Mouse (Mus musculus) megakaryocyte, adult 5-6 weeks (primary cell): Measurements from ENCODE around the gene Tex44. TPM values are rescaled to one million over a fixed set of nuclear protein-coding genes. Genes with fewer than 3 reads are reported as not detected.

ENCODE experiments used
- ATAC-seq: 2 replicates; pipeline ENCODE4 v1.8.0; 2016; ENCODE audit warnings: mild to moderate bottlenecking, inconsistent platforms; ENCODE audit not compliant: poor library complexity, severe bottlenecking
- total RNA-seq, 2 experiments: library from RNA; stranded (forward) in 1 of 2; stranded (reverse) in 1 of 2; fragments of 153-499, 151-499 nt in 1 of 2; fragments of 221-1000, 200-1000 nt in 1 of 2; gene quantifications; 2 replicates each; pipeline versions ENCODE4 v1.2.3 to v1.2.4; 2015 to 2017

Tex44 gene
- total RNA-seq, 2 experiments from 2014 or later: not detected

DNA sequence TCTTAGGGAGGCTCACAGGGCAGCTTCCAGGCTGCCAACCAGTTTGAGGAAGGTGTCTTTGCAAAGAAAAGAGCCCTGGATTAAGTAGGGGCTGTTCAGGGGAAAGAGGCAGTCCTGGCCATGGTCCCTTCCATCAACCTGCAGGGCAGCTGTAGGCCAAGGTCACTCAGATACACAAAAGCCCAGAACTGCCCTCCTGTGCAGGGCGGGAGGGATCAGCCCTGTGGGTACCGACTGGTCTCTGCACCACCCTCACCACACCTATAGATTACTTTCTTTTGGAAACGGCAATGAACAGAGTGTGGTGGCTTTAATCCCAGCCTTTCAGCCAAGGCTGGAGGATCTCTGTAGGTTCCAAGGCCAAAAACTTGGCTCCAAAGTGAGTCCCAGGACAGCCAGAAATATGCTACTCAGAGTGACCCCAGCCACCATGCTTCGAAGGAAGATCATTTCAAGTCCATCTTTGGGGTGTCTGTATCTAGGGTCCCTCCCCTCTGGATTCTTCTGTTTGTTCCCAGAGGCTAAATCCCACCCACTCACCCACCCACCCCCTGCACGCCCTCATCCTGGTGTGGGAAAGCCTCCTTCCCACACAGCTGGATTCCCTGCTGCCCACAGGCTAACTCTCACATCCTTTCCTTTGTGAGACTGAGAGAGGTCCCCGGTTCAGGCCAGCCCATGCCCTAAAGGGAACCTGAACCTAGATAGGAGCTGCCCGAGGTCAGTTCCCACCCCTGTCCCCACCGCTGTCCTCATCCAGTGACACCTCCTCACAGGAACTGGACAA, 17.4 kb downstream of the Tex44 start:
- no peak for ATAC-seq

DNA sequence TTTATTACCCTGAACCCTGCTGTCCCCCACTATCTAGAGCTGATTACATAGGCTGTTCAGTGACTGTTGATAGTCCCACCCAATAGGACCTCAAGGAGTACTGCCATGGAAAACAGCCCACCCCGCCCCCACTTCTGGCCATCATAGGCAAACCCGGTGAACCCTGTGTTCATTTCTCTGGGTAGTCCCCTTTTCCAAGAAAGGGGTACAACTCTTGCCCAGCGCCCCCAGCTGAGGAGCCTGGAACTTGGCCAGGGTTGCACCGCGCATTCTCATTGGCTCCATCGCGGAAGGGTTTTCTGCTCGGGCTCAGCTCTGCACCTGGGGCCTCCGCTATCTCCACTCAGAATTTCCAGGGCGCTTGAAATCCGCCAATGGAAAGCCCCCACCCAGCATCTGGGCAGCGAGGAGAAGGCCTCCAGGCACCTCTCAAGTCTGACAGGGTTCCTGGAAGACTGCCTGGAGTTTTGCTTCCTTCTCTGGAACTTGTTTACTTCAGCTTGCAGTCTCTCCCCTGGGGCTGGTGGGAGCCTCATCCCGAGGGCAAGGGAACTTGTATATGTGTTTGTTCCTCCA, 21.6 kb downstream of the Tex44 start:
- no peak for ATAC-seq

DNA sequence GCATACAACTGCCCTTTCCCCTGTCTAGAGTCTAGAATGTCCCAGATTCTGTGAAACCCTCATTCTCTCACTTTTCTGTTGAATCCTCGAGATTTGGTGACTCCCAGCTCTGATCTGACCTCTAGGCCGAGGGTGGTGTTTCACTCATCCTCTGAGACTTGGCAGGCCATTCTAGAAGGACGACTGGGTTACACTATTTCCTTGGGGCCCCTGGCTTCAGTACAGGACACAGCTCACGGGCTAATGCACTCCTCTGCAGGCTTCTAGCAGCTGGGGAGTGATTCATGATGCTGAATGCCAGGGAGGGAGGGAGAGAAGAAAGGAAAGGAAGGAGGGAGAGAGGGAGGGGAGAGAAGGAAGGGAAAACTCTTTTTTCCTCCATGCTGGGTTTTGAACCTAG, 22.1 kb downstream of the Tex44 start:
- no peak for ATAC-seq

DNA sequence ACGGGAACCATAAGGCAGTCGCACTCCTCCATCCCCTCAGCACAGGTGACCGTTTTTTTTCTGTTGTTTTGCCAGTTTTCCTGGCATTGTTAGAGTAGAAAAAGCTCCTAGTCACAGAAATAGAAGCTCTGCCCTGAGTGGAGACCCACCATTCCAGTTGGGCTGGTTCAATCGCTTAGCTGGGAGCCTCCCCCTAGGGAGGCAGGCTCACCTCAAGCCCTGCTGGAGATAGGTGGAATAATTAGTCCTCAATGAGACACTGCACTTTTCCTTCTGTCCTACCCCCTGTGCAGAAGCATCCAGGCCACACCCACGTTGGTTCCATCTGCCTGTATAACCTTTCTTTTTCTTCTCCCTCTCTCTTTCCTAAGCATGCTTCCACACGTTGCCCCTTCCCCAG, 23.8 kb downstream of the Tex44 start:
- no peak for ATAC-seq

DNA sequence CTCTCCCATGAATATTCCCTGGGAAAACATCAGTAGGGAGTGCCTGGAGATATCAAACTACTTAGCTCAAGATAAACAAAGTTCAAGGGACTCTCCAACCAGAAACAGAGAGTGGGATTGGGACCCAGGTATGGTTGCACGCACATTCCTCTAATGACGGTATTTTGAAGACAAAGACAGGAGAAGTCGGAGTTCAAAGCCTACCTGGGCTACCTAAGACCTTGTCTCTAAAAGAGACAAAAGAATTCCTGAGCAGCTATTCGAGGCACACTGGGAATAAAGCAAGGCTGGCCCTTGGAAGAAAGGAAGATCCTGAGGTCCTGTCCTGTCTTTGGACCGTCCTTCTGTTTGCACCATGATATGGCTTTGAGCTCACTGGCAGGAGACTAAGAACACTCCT, 26.6 kb downstream of the Tex44 start:
- ATAC-seq: no peak

DNA sequence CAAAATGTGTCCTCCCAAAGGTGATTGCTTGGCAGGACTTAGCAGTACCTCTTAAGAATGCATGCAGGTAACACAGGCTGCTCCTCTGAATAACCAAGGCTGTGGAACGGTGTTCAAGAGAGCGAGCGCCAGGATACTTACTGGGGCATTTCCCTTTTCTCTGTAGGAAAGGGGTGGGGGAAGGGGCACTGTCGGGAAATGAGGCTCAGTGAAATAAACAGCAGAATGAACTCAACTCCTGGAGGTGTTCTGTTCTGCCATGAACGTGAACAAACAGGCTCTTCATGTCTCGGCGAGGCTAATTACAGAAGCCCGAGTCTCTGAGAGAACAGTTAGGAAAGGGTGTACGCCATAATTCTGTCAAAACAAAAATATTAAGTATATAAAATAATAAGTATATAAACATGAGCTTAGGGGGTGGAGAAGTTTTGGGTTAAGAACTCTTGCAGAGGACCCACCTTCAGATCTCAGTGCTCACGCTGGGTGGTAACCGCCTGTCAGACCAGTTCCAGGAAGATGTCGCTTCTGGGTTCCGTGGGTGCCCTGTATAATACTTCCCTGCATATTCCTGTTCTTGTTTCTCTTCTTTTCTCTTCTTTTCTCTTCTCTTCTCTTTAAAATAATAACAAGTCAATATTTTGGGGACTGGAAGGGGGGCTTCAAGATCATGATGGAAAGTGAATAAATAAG, 30.9 kb downstream of the Tex44 start:
- ATAC-seq: peak; percentile 47; the same call in 1 of the 2 replicates

DNA sequence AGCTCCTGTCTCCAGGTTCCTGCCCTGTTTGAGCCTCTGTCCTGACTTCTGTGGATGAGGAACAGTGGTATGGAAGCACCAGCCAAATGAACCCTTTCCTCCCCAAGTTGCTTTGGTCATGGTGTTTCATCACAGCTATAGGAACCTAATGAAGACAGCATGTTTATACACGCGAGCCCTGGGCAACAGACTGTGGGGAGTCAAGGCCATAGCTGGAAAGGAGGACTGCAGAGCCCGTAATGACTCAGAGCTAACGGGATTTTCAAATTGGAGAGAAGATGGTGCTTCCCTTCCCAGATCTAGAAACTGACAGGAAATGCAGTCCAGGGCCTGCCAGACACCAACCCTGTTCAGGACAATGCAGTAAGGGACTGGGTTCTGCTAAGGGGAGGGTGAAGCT, 33.2 kb downstream of the Tex44 start:
- no peak for ATAC-seq

DNA sequence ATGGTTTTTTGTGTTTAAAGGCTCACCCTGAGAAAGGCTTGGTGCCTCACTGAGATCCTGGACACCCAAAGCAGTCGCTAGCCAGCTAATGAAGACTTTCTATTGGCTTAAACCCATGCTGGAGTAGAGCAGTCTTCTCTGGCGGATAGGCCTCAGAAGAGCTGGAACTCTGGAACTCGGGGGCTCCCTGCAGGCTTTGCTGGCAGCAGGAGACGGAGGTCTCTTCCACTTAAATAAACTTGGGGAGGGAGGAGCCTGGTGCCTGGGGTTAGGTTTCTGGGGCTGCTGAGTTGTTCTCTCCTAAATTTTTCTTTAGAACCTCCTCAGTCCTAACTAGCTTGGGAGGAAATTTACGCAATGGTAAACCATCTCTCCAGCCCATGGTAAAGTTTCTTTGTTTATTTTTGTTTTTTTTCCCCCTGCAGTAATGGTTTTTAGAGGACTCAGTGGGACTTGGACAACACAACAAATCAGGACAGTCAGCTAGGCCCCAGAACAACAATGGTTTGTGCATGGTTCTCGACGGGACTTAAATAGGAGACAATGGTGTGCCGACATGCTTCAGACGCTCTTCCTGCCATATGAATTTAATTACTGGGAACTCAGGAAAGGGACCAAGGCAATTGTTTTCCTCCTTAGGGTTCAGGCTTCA, 38.2 kb downstream of the Tex44 start:
- ATAC-seq: no peak

DNA sequence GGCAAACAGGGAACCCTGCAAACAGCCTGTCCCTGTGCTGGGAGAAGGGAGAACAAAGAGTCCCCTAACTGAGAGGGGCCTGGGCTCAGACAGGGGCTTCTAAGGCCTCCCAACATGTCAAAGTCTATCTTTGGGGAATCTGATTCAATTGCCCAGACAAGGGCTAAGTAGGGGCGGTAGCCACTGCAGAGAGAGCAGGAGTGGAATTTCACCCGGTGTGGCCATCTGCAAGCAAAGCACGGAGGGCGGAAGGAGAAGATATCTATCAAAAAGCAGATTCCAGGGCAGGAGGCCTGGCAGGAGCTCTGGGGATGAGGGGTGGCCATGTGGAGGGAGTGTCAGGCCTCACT, 38.7 kb downstream of the Tex44 start:
- ATAC-seq: no peak

DNA sequence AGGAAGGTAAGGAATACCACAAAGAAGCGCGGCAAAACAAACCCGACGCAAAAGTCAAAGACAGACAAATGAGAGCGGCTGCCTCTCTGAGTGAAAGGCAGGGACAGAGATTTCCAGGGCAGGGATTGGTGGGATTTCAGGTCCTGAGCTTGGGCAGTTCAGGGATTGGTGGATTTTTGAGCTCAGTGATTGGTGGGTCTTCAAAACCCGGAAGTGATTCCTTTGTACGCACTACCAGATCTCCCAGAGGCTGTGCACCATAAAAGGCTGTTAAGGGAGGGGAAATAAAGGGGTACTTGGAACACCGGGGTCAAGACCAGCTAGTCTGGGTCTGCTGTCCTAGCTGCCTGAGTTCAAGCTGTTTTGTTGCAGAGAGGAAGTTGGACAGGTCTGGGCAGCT, 41.3 kb downstream of the Tex44 start:
- ATAC-seq: no peak

DNA sequence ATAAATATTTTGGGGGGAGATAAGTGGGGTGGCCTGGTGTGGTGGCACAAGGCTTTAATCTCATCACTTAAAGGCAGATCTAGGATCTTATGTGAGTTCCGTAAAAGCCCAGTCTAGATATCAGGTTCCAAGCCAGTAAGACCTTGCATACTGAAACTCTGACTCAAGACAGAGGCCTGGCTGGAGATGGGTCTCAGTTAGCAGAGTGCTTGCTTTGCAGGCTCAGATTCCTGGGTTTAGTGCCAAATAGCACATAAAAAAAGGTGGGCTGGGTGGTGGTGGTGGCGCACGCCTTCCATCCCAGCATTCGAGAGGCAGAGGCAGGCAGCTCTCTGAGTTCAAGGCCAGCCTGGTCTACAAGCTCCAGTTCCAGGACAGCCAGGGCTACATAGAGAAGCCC, 43.7 kb downstream of the Tex44 start:
- ATAC-seq: no peak

DNA sequence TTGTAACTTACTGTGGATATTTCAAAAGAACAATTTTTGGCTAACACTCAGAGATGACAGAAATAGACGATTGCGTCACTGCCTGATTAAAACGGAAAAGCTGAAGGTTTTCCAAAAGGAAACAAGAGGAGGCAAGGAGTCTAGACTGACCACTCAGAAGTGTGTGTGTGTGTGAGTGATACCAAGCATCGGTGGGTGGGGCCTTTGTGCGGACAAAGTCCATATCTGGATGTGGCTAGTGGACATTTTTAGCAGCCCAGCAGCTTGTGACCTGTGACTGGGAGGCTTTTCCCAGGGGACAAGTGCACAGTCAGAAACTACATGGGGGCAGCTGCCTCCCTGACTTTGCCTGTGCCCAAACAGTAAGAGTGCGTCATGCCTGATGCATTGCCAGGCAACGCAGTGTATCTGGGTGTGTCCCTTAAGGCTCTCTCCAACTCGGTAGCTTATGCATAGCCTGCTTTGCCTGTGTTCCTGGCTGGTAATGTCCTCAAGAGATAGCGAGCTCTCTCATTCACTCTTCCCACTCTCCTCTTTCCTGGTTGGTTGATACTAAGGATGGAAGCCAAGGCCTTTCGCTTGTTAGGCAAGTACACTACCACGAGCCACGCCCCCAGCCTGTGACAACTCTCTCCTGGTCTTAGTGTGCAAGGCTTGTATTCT, 44.5 kb downstream of the Tex44 start:
- ATAC-seq: peak; percentile 38

DNA sequence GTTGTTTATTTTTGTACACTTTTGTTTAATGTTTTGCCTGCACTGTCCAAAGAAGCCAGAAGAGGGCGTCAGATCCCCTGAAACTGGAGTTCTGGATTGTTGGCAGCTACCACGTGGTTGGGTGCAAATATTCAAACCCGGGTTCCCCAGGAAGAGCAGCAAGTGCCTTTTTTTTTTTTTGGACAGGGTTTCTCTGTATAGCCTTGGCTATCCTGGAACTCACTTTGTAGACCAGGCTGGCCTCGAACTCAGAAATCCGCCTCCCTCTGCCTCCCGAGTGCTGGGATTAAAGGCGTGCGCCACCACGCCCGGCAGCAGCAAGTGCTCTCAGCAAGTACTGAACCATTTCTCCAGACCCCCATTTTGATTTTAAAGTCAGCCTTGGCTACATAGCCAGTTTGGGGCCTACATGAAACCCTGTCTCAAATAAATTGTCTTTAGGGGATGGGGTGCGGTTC, 45.4 kb downstream of the Tex44 start:
- ATAC-seq: peak; percentile 44; the same call in 1 of the 2 replicates

DNA sequence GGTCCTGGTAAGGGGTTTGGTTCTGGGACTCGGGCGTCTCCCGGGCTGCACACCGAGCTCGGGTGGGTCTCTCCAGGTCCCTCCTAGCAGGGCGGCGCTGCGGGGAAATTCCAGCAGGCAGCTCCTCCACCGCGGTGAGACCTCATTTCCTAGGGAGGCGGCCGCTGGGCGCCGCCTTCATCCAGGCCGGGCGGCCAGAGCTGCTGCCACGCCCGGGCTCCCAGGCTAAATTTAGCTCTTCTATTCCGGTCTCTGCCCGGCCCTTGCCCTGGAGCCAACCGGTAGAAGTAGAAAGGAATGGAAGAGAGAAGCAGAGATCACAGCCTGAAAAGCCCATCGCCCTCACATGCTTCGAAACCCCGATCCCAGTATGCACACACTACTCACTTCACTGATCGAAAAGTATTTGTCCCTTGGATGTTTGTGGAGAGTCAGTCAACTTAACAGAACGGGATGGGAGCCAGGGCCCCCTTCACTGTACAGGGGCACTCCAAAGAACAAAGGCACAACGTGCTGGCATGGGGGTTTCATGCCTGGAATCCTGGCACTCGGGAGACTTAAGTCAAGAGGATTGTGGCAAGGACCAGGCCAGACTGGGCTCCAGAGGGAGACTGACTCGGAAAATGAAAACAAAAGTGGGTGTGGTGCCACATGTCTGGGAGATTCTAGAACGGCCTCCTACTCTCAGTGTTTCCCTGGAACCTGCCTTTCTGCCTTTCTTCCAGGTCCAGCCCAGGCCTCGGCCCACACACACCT, 46.2 kb downstream of the Tex44 start:
- ATAC-seq: peak; percentile 58

DNA sequence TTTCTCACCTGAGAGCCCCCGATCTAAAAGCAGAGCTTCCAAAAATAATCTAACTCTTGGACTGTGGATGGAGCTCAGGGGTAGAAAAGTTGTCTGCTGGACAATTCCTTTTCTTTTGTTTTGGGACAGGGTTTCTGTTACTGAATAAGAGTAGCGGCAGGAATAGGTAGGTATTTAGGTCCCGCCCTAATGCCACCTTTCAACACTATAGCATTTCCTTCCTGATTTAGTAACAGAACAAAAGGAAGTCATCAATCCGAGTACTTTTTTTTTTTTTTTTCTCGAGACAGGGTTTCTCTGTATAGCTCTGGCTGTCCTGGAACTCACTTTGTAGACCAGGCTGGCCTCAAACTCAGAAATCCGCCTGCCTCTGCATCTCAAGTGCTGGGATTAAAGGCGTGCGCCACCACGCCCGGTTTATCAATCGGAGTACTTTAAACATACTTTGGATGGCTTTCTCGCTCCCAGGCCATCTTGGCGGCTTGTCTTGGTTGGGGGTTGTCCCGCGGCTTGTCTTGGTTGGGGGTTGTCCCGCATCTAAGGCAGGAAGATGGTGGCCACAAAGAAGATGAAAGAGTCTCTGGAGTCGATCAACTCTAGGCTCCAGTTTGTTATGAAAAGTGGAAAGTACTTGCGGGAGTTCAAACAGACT, 47.1 kb downstream of the Tex44 start:
- peak; percentile 59 for ATAC-seq

Other genes starting within 250 kb of the Tex44 start
- gene B3gnt7, start 123.5 kb upstream of the Tex44 start, total RNA-seq (2015): 0.27 and 0.36 TPM in 2 replicates
- not detected in 2 replicates for gene B3gnt7, start 123.5 kb upstream of the Tex44 start, total RNA-seq (2017)
- gene Ncl, start 66.9 kb upstream of the Tex44 start, total RNA-seq (2015): 150 and 167 TPM in 2 replicates
- gene Ncl, start 66.9 kb upstream of the Tex44 start, total RNA-seq (2017): 156 and 194 TPM in 2 replicates
- not detected in 2 replicates for gene Nmur1, start 101 bp upstream of the Tex44 start, total RNA-seq (2015)
- gene Nmur1, start 101 bp upstream of the Tex44 start, total RNA-seq (2017): not detected in 2 replicates
- gene Ptma, start 100.4 kb downstream of the Tex44 start, total RNA-seq (2015): 3,234 and 3,618 TPM in 2 replicates
- 4,288 and 4,305 TPM in 2 replicates for gene Ptma, start 100.4 kb downstream of the Tex44 start, total RNA-seq (2017)
- 33.6 and 38.8 TPM in 2 replicates for gene Pde6d, start 156.3 kb downstream of the Tex44 start, total RNA-seq (2015)
- 14.3 and 17.2 TPM in 2 replicates for gene Pde6d, start 156.3 kb downstream of the Tex44 start, total RNA-seq (2017)
- gene Cops7b, start 156.6 kb downstream of the Tex44 start, total RNA-seq (2015): 5.8 and 6.8 TPM in 2 replicates
- 11.8 and 30.3 TPM in 2 replicates for gene Cops7b, start 156.6 kb downstream of the Tex44 start, total RNA-seq (2017)
- not detected in 2 replicates for gene Nppc, start 244.2 kb downstream of the Tex44 start, total RNA-seq (2015)
- not detected in 2 replicates for gene Nppc, start 244.2 kb downstream of the Tex44 start, total RNA-seq (2017)